Mouse (Mus musculus) E14TG2a.4 (cell line): ENCODE measurements around the gene Gm20388.

Source experiments
- H3K27me3 ChIP-seq: 2 replicates; pipeline ENCODE4 v1.6.1; 2014; ENCODE audit warnings: low read length, control low read depth; ENCODE audit not compliant: insufficient read depth
- H3K36me3 ChIP-seq: 2 replicates; pipeline ENCODE4 v1.6.1; 2014; ENCODE audit warnings: low read length, control low read depth; ENCODE audit not compliant: insufficient read depth
- H3K4me1 ChIP-seq: replicated peaks from 2 replicates; pipeline ENCODE4 v1.6.1; 2014; ENCODE audit warnings: low read depth, low read length, control low read depth
- H3K4me3 ChIP-seq: replicated peaks from 2 replicates; pipeline ENCODE4 v1.5.1; 2014; ENCODE audit warnings: mild to moderate bottlenecking, low read length
- H3K9me3 ChIP-seq: 2 replicates; pipeline ENCODE4 v1.6.1; 2014; ENCODE audit warnings: low read length, control low read depth
- CTCF ChIP-seq: conservative IDR thresholded peaks from 2 replicates; pipeline ENCODE4 v1.5.1; 2014; ENCODE audit warnings: low read length
- NANOG ChIP-seq: IDR thresholded peaks from 2 replicates; pipeline ENCODE4 v1.6.1; 2014; ENCODE audit warnings: borderline replicate concordance, low read length, mixed read lengths
- POU5F1 ChIP-seq: IDR thresholded peaks from 2 replicates; pipeline ENCODE4 v1.6.1; 2014; ENCODE audit warnings: low read length, borderline replicate concordance

The Gm20388 gene

GRCm38 (mm10) chr8:124212148-124212547, 4301.5 kb downstream of the Gm20388 start:
- TF ChIP-seq NANOG (no peak), POU5F1 (no peak), CTCF (no peak)
- no peaks in the 10 kb centered on the region for H3K36me3 ChIP-seq
- H3K4me1 ChIP-seq = peaks cover 32% of the 10 kb centered on the region
- H3K9me3 ChIP-seq = no peaks in the 10 kb centered on the region
- no peaks in the 10 kb centered on the region; the same call in 1 of the 2 replicates for H3K27me3 ChIP-seq
- no peak overlapping the region for H3K4me3 ChIP-seq

- TF ChIP-seq NANOG = no peak
- no peak for TF ChIP-seq CTCF
- no peak for TF ChIP-seq POU5F1
- Histone ChIP-seq H3K4me1 (peaks cover 46% of the 10 kb centered on the region), H3K9me3 (no peaks in the 10 kb centered on the region), H3K4me3 (no peak overlapping the region), H3K27me3 (peaks cover 20% of the 10 kb centered on the region), H3K36me3 (no peaks in the 10 kb centered on the region)
These were observed 4306.3 kb downstream of the Gm20388 start for GRCm38 (mm10) chr8:124216951-124217350.

DNA sequence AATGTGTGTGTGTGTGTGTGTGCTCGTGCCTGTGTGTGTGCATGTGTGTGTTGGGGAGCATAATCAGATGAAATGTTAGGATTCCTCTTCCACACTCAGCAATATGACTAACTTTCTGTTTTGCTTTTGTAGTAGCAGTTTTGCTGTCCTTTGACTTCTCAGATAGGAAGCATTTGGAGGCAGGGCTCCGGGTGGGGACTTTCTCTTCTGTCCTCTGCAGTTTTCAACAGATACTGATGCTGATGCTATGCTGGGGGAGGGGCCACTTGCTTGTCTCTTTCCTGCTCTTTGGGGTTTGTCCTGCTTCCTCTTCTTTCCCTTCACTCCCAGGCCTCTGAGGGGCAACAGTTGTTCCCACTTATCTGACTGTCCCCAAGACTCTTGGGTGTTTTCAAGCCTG, 4319.2 kb downstream of the Gm20388 start:
- peaks cover 44% of the 10 kb centered on the region for H3K4me1 ChIP-seq
- H3K4me3 ChIP-seq = no peak overlapping the region
- TF ChIP-seq NANOG = no peak
- no peak for TF ChIP-seq POU5F1
- no peak for TF ChIP-seq CTCF
- H3K36me3 ChIP-seq = peaks cover 3% of the 10 kb centered on the region; the same call in 1 of the 2 replicates
- peaks cover 23% of the 10 kb centered on the region for H3K27me3 ChIP-seq
- H3K9me3 ChIP-seq = no peaks in the 10 kb centered on the region

- no peaks in the 10 kb centered on the region for H3K9me3 ChIP-seq
- H3K36me3 ChIP-seq = peaks cover 3% of the 10 kb centered on the region; the same call in 1 of the 2 replicates
- peaks cover 51% of the 10 kb centered on the region for H3K4me1 ChIP-seq
- H3K27me3 ChIP-seq = peaks cover 23% of the 10 kb centered on the region
- TF ChIP-seq NANOG = no peak
- TF ChIP-seq POU5F1 = no peak
- TF ChIP-seq CTCF = no peak
- peak overlapping the region; percentile 92 for H3K4me3 ChIP-seq
These were observed 4320.0 kb downstream of the Gm20388 start for GRCm38 (mm10) chr8:124230496-124231175.

- peaks cover 3% of the 10 kb centered on the region; the same call in 1 of the 2 replicates for H3K36me3 ChIP-seq
- no peak for TF ChIP-seq POU5F1
- TF ChIP-seq NANOG = no peak
- TF ChIP-seq CTCF = no peak
- no peaks in the 10 kb centered on the region for H3K9me3 ChIP-seq
- H3K27me3 ChIP-seq = peaks cover 23% of the 10 kb centered on the region
- H3K4me1 ChIP-seq = peaks cover 56% of the 10 kb centered on the region
- H3K4me3 ChIP-seq = peak within 1 kb of the TSS; percentile 92
These were observed 4320.5 kb downstream of the Gm20388 start, which contains the start of gene Galnt2 for GRCm38 (mm10) chr8:124231176-124231484. Gene Galnt2 (plus strand): TSS chr8:124231391.

GRCm38 (mm10) chr8:124231485-124232279, 4321.0 kb downstream of the Gm20388 start:
- Histone ChIP-seq H3K4me3 (peak overlapping the region; percentile 92), H3K9me3 (no peaks in the 10 kb centered on the region), H3K27me3 (peaks cover 23% of the 10 kb centered on the region), H3K36me3 (peaks cover 3% of the 10 kb centered on the region; the same call in 1 of the 2 replicates), H3K4me1 (peaks cover 62% of the 10 kb centered on the region)
- TF ChIP-seq NANOG (no peak), POU5F1 (no peak), CTCF (no peak)

DNA sequence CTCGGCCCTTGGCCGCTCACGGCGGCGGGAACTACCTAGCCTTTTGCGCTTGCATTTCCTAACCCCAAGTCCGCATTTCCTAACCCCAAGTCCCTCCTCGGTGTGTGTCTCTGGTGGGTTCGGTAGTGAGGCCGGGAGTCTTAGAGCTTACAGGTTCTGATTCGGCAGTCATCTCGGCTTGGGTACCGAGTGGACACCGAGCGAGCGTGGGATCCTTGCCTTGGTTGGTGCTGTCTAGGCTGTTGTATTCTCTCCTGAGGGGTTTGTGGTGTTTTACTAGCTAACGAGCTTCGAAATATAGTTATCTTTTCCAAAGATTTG, 4321.6 kb downstream of the Gm20388 start:
- no peaks in the 10 kb centered on the region for H3K9me3 ChIP-seq
- peaks cover 3% of the 10 kb centered on the region; the same call in 1 of the 2 replicates for H3K36me3 ChIP-seq
- H3K4me1 ChIP-seq = peaks cover 67% of the 10 kb centered on the region
- peak overlapping the region; percentile 92 for H3K4me3 ChIP-seq
- H3K27me3 ChIP-seq = peaks cover 23% of the 10 kb centered on the region
- TF ChIP-seq POU5F1 = no peak
- TF ChIP-seq NANOG = no peak
- TF ChIP-seq CTCF = no peak

GRCm38 (mm10) chr8:124234496-124234895, 4323.9 kb downstream of the Gm20388 start:
- H3K4me1 ChIP-seq = peaks cover 90% of the 10 kb centered on the region
- peaks cover 19% of the 10 kb centered on the region for H3K27me3 ChIP-seq
- H3K36me3 ChIP-seq = peaks cover 8% of the 10 kb centered on the region
- TF ChIP-seq POU5F1 = no peak
- no peak for TF ChIP-seq CTCF
- no peak for TF ChIP-seq NANOG
- no peak overlapping the region for H3K4me3 ChIP-seq
- no peaks in the 10 kb centered on the region for H3K9me3 ChIP-seq

GRCm38 (mm10) chr8:124235536-124235935, 4324.9 kb downstream of the Gm20388 start:
- Histone ChIP-seq H3K27me3 (peaks cover 16% of the 10 kb centered on the region), H3K4me3 (peak overlapping the region; percentile 37), H3K4me1 (peaks cover 91% of the 10 kb centered on the region), H3K9me3 (no peaks in the 10 kb centered on the region), H3K36me3 (peaks cover 10% of the 10 kb centered on the region)
- TF ChIP-seq CTCF (0 out of 2 replicates have a peak, but pooled peaks have one; percentile 6), NANOG (no peak)
